Mouse (Mus musculus) limb, embryonic 10.5 days (tissue): ENCODE measurements around the gene Olfr1337. TPM values are rescaled to one million over a fixed set of nuclear protein-coding genes. Genes with fewer than 3 reads are reported as not detected.
"Not testable (repeated sequence)": the region's sequence is repeated elsewhere in the genome, so short reads cannot be mapped to it uniquely, and the experiment has no call there.

Experiments used
- DNase-seq: peaks from one replicate; pipeline ENCODE4 v3.0.0-alpha.2; 2017; ENCODE audit warnings: low spot score
- H3K27ac ChIP-seq: fragments of 300-500 bp; sonication (generic); 2 replicates; pipeline ENCODE4 v1.5.1; 2016; ENCODE audit warnings: mild to moderate bottlenecking
- H3K27me3 ChIP-seq: fragments of 300-500 bp; sonication (generic); 2 replicates; pipeline ENCODE4 v1.6.1; 2016; ENCODE audit warnings: low read depth, mild to moderate bottlenecking; ENCODE audit not compliant: poor library complexity, severe bottlenecking
- H3K36me3 ChIP-seq: fragments of 300-500 bp; sonication (generic); 2 replicates; pipeline ENCODE4 v1.6.1; 2016; ENCODE audit warnings: mild to moderate bottlenecking, moderate library complexity
- H3K4me1 ChIP-seq: fragments of 300-500 bp; sonication (generic); 2 replicates; pipeline ENCODE4 v1.6.1; 2016
- H3K4me3 ChIP-seq: fragments of 300-500 bp; sonication (generic); 2 replicates; pipeline ENCODE4 v1.5.1; 2016; ENCODE audit warnings: mild to moderate bottlenecking, moderate library complexity
- H3K9me3 ChIP-seq: fragments of 300-500 bp; sonication (generic); replicated peaks from 2 replicates; pipeline ENCODE4 v1.6.1; 2016; ENCODE audit warnings: mild to moderate bottlenecking
- WGBS: fragments of 180-500 bp; shearing (Covaris S2); methylation state at CpG from one replicate; pipeline ENCODE4 v1.1.7; 2016; 5-methylcytosine and 5-hydroxymethylcytosine counted together
- polyA plus RNA-seq: library from polyadenylated mRNA; unstranded; fragments of >200 nt; fragmentation: Nextera tagmentation; extraction: Ambion mirVana; gene quantifications from 2 replicates; pipeline ENCODE4 v1.2.1, GENCODE M21; 2016

The Olfr1337 gene
- polyA plus RNA-seq, result not detected in 2 replicates

- Histone ChIP-seq H3K4me3 (no peak within 1 kb of the TSS), H3K27me3 (no peaks in the 10 kb centered on the region), H3K9me3 (no peaks in the 10 kb centered on the region), H3K36me3 (no peaks in the 10 kb centered on the region), H3K4me1 (no peaks in the 10 kb centered on the region), H3K27ac (no peak within 1 kb of the TSS)
- 78% methylated on average over 2 of the region's 2 CpGs for WGBS
- DNase-seq, result no peak
Measured at GRCm38 (mm10) chr4:118782486-118782885, at the start of gene Olfr1337. TSS of gene Olfr1337 (minus strand) at chr4:118782586.

DNA sequence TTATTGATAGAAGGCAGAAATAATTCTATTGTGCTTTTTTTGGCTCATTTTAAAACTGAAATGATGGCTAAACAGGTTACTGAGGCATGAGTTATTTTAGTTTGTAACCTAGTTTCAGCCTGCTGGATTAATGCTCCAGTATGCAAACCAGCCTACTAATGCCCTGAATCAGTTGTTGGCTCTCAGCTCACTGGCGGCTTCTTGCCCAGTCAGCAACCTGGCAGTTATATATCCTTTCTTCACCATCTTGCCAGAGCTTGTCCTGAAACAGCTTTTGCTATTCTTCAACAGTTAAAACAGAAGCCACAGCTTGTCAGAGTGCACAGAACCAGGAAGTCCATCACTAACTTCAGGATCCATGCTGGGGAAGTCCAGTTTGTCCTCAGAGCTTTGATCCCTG, 36.5 kb upstream of the Olfr1337 start:
- H3K4me3 ChIP-seq, result no peak overlapping the region
- DNase-seq, result no peak
- H3K4me1 ChIP-seq, result no peaks in the 10 kb centered on the region
- H3K9me3 ChIP-seq, result no peaks in the 10 kb centered on the region
- H3K27me3 ChIP-seq, result no peaks in the 10 kb centered on the region
- WGBS, result 94% methylated on average over 1 of the region's 1 CpGs
- H3K27ac ChIP-seq, result no peak overlapping the region
- no peaks in the 10 kb centered on the region for H3K36me3 ChIP-seq

GRCm38 (mm10) chr4:118809844-118810243, 27.5 kb upstream of the Olfr1337 start, which contains the start of gene Olfr1335:
TSS of gene Olfr1335 (minus strand) at chr4:118809944.
- Histone ChIP-seq H3K9me3 (no peaks in the 10 kb centered on the region), H3K4me1 (no peaks in the 10 kb centered on the region), H3K36me3 (no peaks in the 10 kb centered on the region), H3K4me3 (no peak within 1 kb of the TSS), H3K27me3 (no peaks in the 10 kb centered on the region), H3K27ac (no peak within 1 kb of the TSS)
- DNase-seq, result no peak
- WGBS, result 90% methylated on average over 4 of the region's 4 CpGs

GRCm38 (mm10) chr4:118792796-118793195, 10.4 kb upstream of the Olfr1337 start:
- not testable (repeated sequence) for H3K27ac ChIP-seq, H3K9me3 ChIP-seq, DNase-seq, H3K27me3 ChIP-seq, H3K4me1 ChIP-seq, H3K4me3 ChIP-seq, H3K36me3 ChIP-seq

GRCm38 (mm10) chr4:118758637-118759036, 23.7 kb downstream of the Olfr1337 start, which contains the start of gene Olfr1338:
TSS of gene Olfr1338 (minus strand) at chr4:118758737.
- no peaks in the 10 kb centered on the region for H3K36me3 ChIP-seq
- no peak within 1 kb of the TSS for H3K27ac ChIP-seq
- no peaks in the 10 kb centered on the region for H3K27me3 ChIP-seq
- DNase-seq, result no peak
- H3K9me3 ChIP-seq, result no peaks in the 10 kb centered on the region
- no peaks in the 10 kb centered on the region for H3K4me1 ChIP-seq
- no peak within 1 kb of the TSS for H3K4me3 ChIP-seq
- WGBS, result 91% methylated on average over 1 of the region's 1 CpGs

DNA sequence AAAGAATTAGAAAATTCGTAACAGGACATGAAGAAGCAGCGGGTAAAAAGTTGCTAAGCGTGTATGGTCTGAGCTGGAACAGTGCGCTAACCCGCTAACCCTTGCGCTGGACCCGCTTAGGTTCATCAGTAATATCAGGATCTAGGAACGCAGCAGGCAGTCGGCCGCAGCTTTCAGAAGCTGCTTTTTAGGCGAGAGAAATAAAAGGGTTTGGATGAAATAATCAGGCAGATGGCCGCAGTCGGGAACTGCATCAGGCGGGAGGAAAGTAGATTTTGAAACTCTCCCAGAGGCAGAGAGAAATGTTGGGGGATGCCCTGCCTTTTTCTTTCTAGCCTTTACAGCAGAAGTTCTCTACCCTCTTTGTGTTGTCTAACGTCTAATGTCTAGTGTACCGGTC, 40.5 kb downstream of the Olfr1337 start:
- Histone ChIP-seq H3K27ac (no peak overlapping the region), H3K9me3 (no peaks in the 10 kb centered on the region), H3K4me3 (no peak overlapping the region), H3K27me3 (peaks cover 34% of the 10 kb centered on the region), H3K4me1 (no peaks in the 10 kb centered on the region), H3K36me3 (no peaks in the 10 kb centered on the region)
- WGBS, result 9% methylated on average over 16 of the region's 16 CpGs
- DNase-seq, result no peak

GRCm38 (mm10) chr4:118740988-118741698, 41.2 kb downstream of the Olfr1337 start:
- H3K4me1 ChIP-seq, result no peaks in the 10 kb centered on the region
- 9% methylated on average over 11 of the region's 11 CpGs for WGBS
- DNase-seq, result no peak
- no peak overlapping the region for H3K4me3 ChIP-seq
- H3K9me3 ChIP-seq, result no peaks in the 10 kb centered on the region
- H3K36me3 ChIP-seq, result no peaks in the 10 kb centered on the region
- H3K27ac ChIP-seq, result no peak overlapping the region
- H3K27me3 ChIP-seq, result peaks cover 34% of the 10 kb centered on the region

DNA sequence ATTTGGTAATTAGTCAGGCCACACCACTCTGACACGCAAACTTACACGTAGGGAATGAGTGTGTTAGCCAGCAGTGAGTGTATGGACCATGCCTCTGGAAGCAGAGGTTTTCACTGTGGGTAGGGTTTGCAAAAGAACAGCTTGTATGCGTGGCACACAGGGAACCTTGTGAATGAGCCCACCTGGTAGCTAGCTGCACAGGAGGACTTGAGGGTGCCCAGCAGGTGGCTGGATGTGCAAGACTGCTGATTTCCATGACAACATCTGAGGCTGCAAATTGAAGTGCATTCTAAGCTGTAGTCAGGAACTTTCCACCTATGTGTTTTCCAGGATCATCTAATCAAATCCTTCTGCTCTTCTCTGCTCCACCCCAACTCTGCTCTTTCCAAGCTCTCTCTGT, 42.8 kb downstream of the Olfr1337 start:
- no peak for DNase-seq
- H3K27me3 ChIP-seq, result peaks cover 34% of the 10 kb centered on the region

DNA sequence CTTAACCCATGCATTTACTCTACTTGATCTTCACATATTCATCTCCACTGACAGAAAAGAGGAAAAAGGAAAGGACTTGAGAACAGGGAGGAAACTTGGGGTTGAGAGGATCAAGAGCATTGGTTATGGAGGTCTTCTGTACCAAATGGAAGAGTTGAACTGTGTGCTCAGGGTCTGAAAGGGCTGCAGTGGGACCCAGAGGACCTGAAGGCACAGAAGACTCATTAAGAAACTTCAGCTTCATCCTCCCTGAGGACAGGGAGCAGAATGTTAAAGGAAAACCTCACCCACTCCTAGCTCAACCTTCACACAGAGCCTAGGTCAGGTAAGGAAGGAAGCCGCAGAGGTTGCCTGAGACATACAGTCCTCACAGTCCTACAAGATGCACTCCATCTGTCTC, 50.5 kb downstream of the Olfr1337 start, which contains the start of gene Olfr1339:
Olfr1339 (plus strand) TSS at position 301 of the 400 bp plus-strand sequence.
- Histone ChIP-seq H3K4me3 (no peak within 1 kb of the TSS), H3K4me1 (no peaks in the 10 kb centered on the region), H3K27me3 (no peaks in the 10 kb centered on the region), H3K9me3 (no peaks in the 10 kb centered on the region), H3K27ac (no peak within 1 kb of the TSS), H3K36me3 (no peaks in the 10 kb centered on the region)
- DNase-seq, result no peak
- WGBS, result 95% methylated on average over 1 of the region's 1 CpGs

More for the DNA sequence above, 42.8 kb downstream of the Olfr1337 start:
- Histone ChIP-seq H3K36me3 (no peaks in the 10 kb centered on the region), H3K9me3 (no peaks in the 10 kb centered on the region), H3K4me3 (no peak overlapping the region), H3K4me1 (no peaks in the 10 kb centered on the region), H3K27ac (no peak overlapping the region)
- WGBS, result 63% methylated on average over 3 of the region's 3 CpGs

Other genes starting within 250 kb of the Olfr1337 start
- gene Tmem125, start 238.5 kb downstream of the Olfr1337 start, polyA plus RNA-seq, result 0.34 and 0.54 TPM in 2 replicates
- gene Cfap57, start 161.8 kb downstream of the Olfr1337 start, polyA plus RNA-seq, result 0.36 and 0.64 TPM in 2 replicates
- gene Ebna1bp2, start 161.8 kb downstream of the Olfr1337 start, polyA plus RNA-seq, result 180 and 228 TPM in 2 replicates
- gene Olfr62, start 123.6 kb downstream of the Olfr1337 start, polyA plus RNA-seq, result not detected in 2 replicates
- 0.05 TPM in 1 of 2 replicates, not detected in the other for gene Olfr1342, start 89.8 kb downstream of the Olfr1337 start, polyA plus RNA-seq
- gene Olfr1341, start 79.1 kb downstream of the Olfr1337 start, polyA plus RNA-seq, result not detected in 2 replicates
- gene Olfr1340, start 62.4 kb downstream of the Olfr1337 start, polyA plus RNA-seq, result not detected in 2 replicates
- not detected in 2 replicates for gene Olfr1339, start 50.4 kb downstream of the Olfr1337 start, polyA plus RNA-seq
- not detected in 2 replicates for gene Olfr1338, start 23.8 kb downstream of the Olfr1337 start, polyA plus RNA-seq
- gene Olfr1335, start 27.4 kb upstream of the Olfr1337 start, polyA plus RNA-seq, result not detected in 2 replicates
- not detected in 2 replicates for gene Olfr1333, start 53.7 kb upstream of the Olfr1337 start, polyA plus RNA-seq
- gene Olfr1331, start 82.1 kb upstream of the Olfr1337 start, polyA plus RNA-seq, result not detected in 2 replicates
- gene Olfr1330, start 106.0 kb upstream of the Olfr1337 start, polyA plus RNA-seq, result 0.03 TPM in 1 of 2 replicates, not detected in the other
- gene Olfr1329, start 134.9 kb upstream of the Olfr1337 start, polyA plus RNA-seq, result not detected in 2 replicates
- not detected in 2 replicates for gene Olfr1328, start 156.0 kb upstream of the Olfr1337 start, polyA plus RNA-seq
- gene Lao1, start 179.0 kb upstream of the Olfr1337 start, polyA plus RNA-seq, result not detected in 2 replicates